Mouse (Mus musculus) heart, adult 2 months (tissue): Measurements from ENCODE around the gene Nsmce4a.

Experiments
- CTCF ChIP-seq: fragments of 200-600 bp; IDR thresholded peaks from 2 replicates; pipeline ENCODE4 v1.8.1; 2022; ENCODE audit warnings: antibody characterized with exemption, mild to moderate bottlenecking, moderate library complexity
- EP300 ChIP-seq: fragments of 200-500 bp; IDR thresholded peaks from 2 replicates; pipeline ENCODE4 v1.6.1; 2011; ENCODE audit warnings: low read depth, low read length, control low read depth; ENCODE audit not compliant: insufficient read depth
- POLR2A ChIP-seq: fragments of 200-500 bp; IDR thresholded peaks from 2 replicates; pipeline ENCODE4 v1.6.1; 2011; ENCODE audit warnings: mild to moderate bottlenecking, low read depth, low read length, control low read depth; ENCODE audit not compliant: insufficient read depth

- TF ChIP-seq POLR2A, result no peak
- TF ChIP-seq CTCF, result no peak
- TF ChIP-seq EP300, result no peak
These were observed 29.7 kb downstream of the Nsmce4a start for GRCm38 (mm10) chr7:130543181-130543580.
